Mouse (Mus musculus): ENCODE data around the gene Olfr1131. TPM values are rescaled to one million over a fixed set of nuclear protein-coding genes. Genes with fewer than 3 reads are reported as not detected.
"Not testable (repeated sequence)": the region's sequence is repeated elsewhere in the genome, so short reads cannot be mapped to it uniquely, and the experiment has no call there.

Gene Olfr1131
- not detected for total RNA-seq (2021)
- long read RNA-seq, experiment 1: 0 reads
- long read RNA-seq, experiment 2: 0 reads

- intact Hi-C loops (cut with DNase I): no loop called here
- no peak for DNase-seq (ENCODE audit: low spot score in 2 of 2)
Observed at GRCm38 (mm10) chr2:87626804-87627203, at the start of gene Olfr1131. Olfr1131 (plus strand) TSS chr2:87627104.

- intact Hi-C loops (cut with DNase I): not testable (repeated sequence)
Observed at GRCm38 (mm10) chr2:87605912-87606311, 21.0 kb upstream of the Olfr1131 start, which contains the start of gene Olfr1130. Olfr1130 (plus strand) TSS chr2:87606212.

GRCm38 (mm10) chr2:87637435-87637834 is 10.5 kb downstream of the Olfr1131 start, which contains the start of gene Olfr1132:
Olfr1132 (minus strand) TSS chr2:87637535.
- no peak for DNase-seq (ENCODE audit: low spot score in 2 of 2)
- intact Hi-C loops (cut with DNase I): no loop called here

More at GRCm38 (mm10) chr2:87605912-87606311, 21.0 kb upstream of the Olfr1131 start, which contains the start of gene Olfr1130:
- not testable (repeated sequence) for DNase-seq (ENCODE audit: low spot score in 2 of 2)

- no peak for DNase-seq (ENCODE audit: low spot score in 2 of 2)
- intact Hi-C loops (cut with DNase I): no loop called here
Observed at GRCm38 (mm10) chr2:87642441-87642840, 15.5 kb downstream of the Olfr1131 start.

DNA sequence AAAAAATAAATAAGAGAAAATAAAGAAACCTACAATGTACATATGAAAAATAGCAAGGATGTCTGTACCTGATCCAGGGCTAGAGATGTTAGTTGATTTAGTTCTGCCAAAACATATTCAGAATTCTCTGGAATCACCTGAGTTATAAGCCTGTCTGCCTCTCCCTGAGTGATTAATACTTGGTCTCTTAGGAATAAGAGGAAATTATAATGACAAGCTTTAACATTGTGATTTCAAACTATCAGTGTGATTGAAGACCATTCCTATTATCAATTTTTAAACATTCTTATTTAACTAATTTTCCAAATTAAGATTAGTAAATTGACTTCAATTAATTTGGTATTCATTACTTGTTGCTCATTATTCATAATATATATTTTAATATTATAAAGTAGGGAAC is 20.4 kb downstream of the Olfr1131 start, which contains the start of gene Olfr1133:
Gene Olfr1133, minus strand, starts transcription at position 101 of the 400 bp plus-strand sequence.
- intact Hi-C loops (cut with DNase I): no loop called here
- DNase-seq (ENCODE audit: low spot score in 2 of 2): no peak

DNA sequence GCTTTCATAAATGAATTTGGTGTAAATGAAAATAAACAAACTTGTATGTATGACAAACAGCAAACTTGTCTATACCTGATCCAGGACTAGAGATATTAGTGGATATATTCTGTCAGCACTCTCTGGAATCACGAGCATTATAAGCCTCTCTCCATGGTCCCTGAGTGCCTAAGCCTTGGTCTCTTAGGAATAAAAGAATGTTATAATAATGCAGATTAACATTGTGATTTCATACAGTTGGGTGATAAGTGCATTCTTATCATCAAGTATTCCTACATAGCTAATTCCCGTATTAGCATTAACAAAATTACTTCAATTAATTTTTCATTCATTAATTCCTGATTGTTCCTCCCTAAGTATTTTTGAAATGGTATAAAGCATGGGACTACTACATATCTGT is 31.5 kb downstream of the Olfr1131 start, which contains the start of gene Olfr1134:
Gene Olfr1134, minus strand, starts transcription at position 101 of the 400 bp plus-strand sequence.
- intact Hi-C loops (cut with DNase I): no loop called here
- DNase-seq (ENCODE audit: low spot score in 2 of 2): no peak

- DNase-seq (ENCODE audit: low spot score in 2 of 2): no peak
- intact Hi-C loops (cut with DNase I): no loop called here
Observed at GRCm38 (mm10) chr2:87673564-87673963, 46.7 kb downstream of the Olfr1131 start, which contains the start of gene Olfr1135. Olfr1135 (minus strand) TSS chr2:87673664.

Other genes starting within 250 kb of the Olfr1131 start
- gene Olfr1122, start 241.3 kb upstream of the Olfr1131 start, total RNA-seq (2021): under 1 TPM in 1 of 2 experiments, not detected in 1; 0.07 TPM
- gene Olfr1123, start 210.5 kb upstream of the Olfr1131 start, total RNA-seq (2021): not detected
- not detected for gene Olfr1124, start 196.8 kb upstream of the Olfr1131 start, total RNA-seq (2021)
- gene Olfr1126, start 173.1 kb upstream of the Olfr1131 start, total RNA-seq (2021): not detected
- gene Pramel7, start 130.0 kb upstream of the Olfr1131 start, total RNA-seq (2021): not detected
- not detected for gene Pramel6, start 120.5 kb upstream of the Olfr1131 start, total RNA-seq (2021)
- not detected for gene Olfr153, start 95.3 kb upstream of the Olfr1131 start, total RNA-seq (2021)
- gene Olfr1128, start 81.6 kb upstream of the Olfr1131 start, total RNA-seq (2021): not detected
- gene Olfr1129, start 53.2 kb upstream of the Olfr1131 start, total RNA-seq (2021): not detected
- gene Olfr1130, start 20.9 kb upstream of the Olfr1131 start, total RNA-seq (2021): not detected
- gene Olfr1132, start 10.4 kb downstream of the Olfr1131 start, total RNA-seq (2021): not detected
- not detected for gene Olfr1133, start 20.3 kb downstream of the Olfr1131 start, total RNA-seq (2021)
- not detected for gene Olfr1134, start 31.4 kb downstream of the Olfr1131 start, total RNA-seq (2021)
- gene Olfr1135, start 46.6 kb downstream of the Olfr1131 start, total RNA-seq (2021): not detected
- gene Olfr1136, start 66.8 kb downstream of the Olfr1131 start, total RNA-seq (2021): not detected
- gene Olfr1137, start 86.1 kb downstream of the Olfr1131 start, total RNA-seq (2021): not detected
- not detected for gene Olfr1138, start 112.9 kb downstream of the Olfr1131 start, total RNA-seq (2021)
- not detected for gene Olfr1140, start 116.6 kb downstream of the Olfr1131 start, total RNA-seq (2021)
- gene Olfr1141, start 126.9 kb downstream of the Olfr1131 start, total RNA-seq (2021): not detected
- not detected for gene Olfr152, start 152.4 kb downstream of the Olfr1131 start, total RNA-seq (2021)
- gene Olfr1143, start 173.5 kb downstream of the Olfr1131 start, total RNA-seq (2021): not detected
- not detected for gene Olfr1145, start 182.7 kb downstream of the Olfr1131 start, total RNA-seq (2021)
- gene Olfr1148, start 203.4 kb downstream of the Olfr1131 start, total RNA-seq (2021): not detected
- not detected for gene Olfr1150-ps1, start 216.9 kb downstream of the Olfr1131 start, total RNA-seq (2021)
- not detected for gene Olfr1151, start 228.8 kb downstream of the Olfr1131 start, total RNA-seq (2021)
- gene Olfr1152, start 239.4 kb downstream of the Olfr1131 start, total RNA-seq (2021): not detected

Data from left cerebral cortex, postnatal 14 days (tissue).